Mouse (Mus musculus) hindbrain, embryonic 12.5 days (tissue): ENCODE results near the gene Scnn1a. TPM values are rescaled to one million over a fixed set of nuclear protein-coding genes. Genes with fewer than 3 reads are reported as not detected.

Experiments used
- ATAC-seq: fragments of 200-750 bp; cut with Nextera tagmentation; 2 replicates; pipeline ENCODE4 v1.8.0; 2017; ENCODE audit warnings: moderate TSS enrichment; ENCODE audit not compliant: low FRiP score
- H3K27ac ChIP-seq: fragments of 300-500 bp; sonication (generic); 2 replicates; pipeline ENCODE4 v1.5.1; 2016; ENCODE audit warnings: mild to moderate bottlenecking
- H3K27me3 ChIP-seq: fragments of 300-500 bp; sonication (generic); 2 replicates; pipeline ENCODE4 v1.6.1; 2016; ENCODE audit warnings: mild to moderate bottlenecking
- H3K36me3 ChIP-seq: fragments of 300-500 bp; sonication (generic); 2 replicates; pipeline ENCODE4 v1.6.1; 2016; ENCODE audit warnings: mild to moderate bottlenecking
- H3K4me1 ChIP-seq: fragments of 300-500 bp; sonication (generic); 2 replicates; pipeline ENCODE4 v1.6.1; 2016
- H3K4me2 ChIP-seq: fragments of 300-500 bp; sonication (generic); replicated peaks from 2 replicates; pipeline ENCODE4 v1.6.1; 2016; ENCODE audit warnings: mild to moderate bottlenecking
- H3K4me3 ChIP-seq: fragments of 300-500 bp; sonication (generic); 2 replicates; pipeline ENCODE4 v1.5.1; 2016; ENCODE audit warnings: mild to moderate bottlenecking
- H3K9ac ChIP-seq: fragments of 300-500 bp; sonication (generic); 2 replicates; pipeline ENCODE4 v1.6.1; 2016; ENCODE audit warnings: mild to moderate bottlenecking, moderate library complexity
- H3K9me3 ChIP-seq: fragments of 300-500 bp; sonication (generic); replicated peaks from 2 replicates; pipeline ENCODE4 v1.6.1; 2016; ENCODE audit warnings: mild to moderate bottlenecking
- WGBS: fragments of 180-500 bp; shearing (Covaris S2); methylation state at CpG from one replicate; pipeline ENCODE4 v1.1.7; 2016; 5-methylcytosine and 5-hydroxymethylcytosine counted together
- polyA plus RNA-seq: library from polyadenylated mRNA; unstranded; fragments of >200 nt; fragmentation: Nextera tagmentation; extraction: Ambion mirVana; gene quantifications from 2 replicates; pipeline ENCODE4 v1.2.1, GENCODE M21; 2016

Scnn1a gene
- polyA plus RNA-seq, 1 experiment from 2014 or later: 0.49 TPM

- peak within 1 kb of the TSS; percentile 47 for H3K4me3 ChIP-seq
- H3K4me2 ChIP-seq: peak within 1 kb of the TSS; percentile 78
- peaks cover 37% of the 10 kb centered on the region for H3K4me1 ChIP-seq
- H3K9ac ChIP-seq: peak within 1 kb of the TSS; percentile 63
- no peaks in the 10 kb centered on the region for H3K36me3 ChIP-seq
- 5% methylated on average over 22 of the region's 22 CpGs for WGBS
- H3K27me3 ChIP-seq: peaks cover 16% of the 10 kb centered on the region
- H3K27ac ChIP-seq: peak within 1 kb of the TSS; percentile 60
- H3K9me3 ChIP-seq: no peaks in the 10 kb centered on the region
- ATAC-seq: no peak; the same call in 1 of the 2 replicates
These were observed 28.5 kb downstream of the Scnn1a start, which contains the start of gene Tnfrsf1a for GRCm38 (mm10) chr6:125348721-125349574. Gene Tnfrsf1a, plus strand, starts transcription at chr6:125349362.

GRCm38 (mm10) chr6:125349575-125350230, 29.2 kb downstream of the Scnn1a start:
- Histone ChIP-seq H3K9me3 (no peaks in the 10 kb centered on the region), H3K27ac (peak overlapping the region; percentile 60), H3K4me3 (peak overlapping the region; percentile 47), H3K4me1 (peaks cover 44% of the 10 kb centered on the region), H3K36me3 (no peaks in the 10 kb centered on the region), H3K9ac (peak overlapping the region; percentile 63), H3K4me2 (peak overlapping the region; percentile 78), H3K27me3 (peaks cover 15% of the 10 kb centered on the region)
- ATAC-seq: peak; percentile 69
- WGBS: under 1% methylated on average over 27 of the region's 27 CpGs

DNA sequence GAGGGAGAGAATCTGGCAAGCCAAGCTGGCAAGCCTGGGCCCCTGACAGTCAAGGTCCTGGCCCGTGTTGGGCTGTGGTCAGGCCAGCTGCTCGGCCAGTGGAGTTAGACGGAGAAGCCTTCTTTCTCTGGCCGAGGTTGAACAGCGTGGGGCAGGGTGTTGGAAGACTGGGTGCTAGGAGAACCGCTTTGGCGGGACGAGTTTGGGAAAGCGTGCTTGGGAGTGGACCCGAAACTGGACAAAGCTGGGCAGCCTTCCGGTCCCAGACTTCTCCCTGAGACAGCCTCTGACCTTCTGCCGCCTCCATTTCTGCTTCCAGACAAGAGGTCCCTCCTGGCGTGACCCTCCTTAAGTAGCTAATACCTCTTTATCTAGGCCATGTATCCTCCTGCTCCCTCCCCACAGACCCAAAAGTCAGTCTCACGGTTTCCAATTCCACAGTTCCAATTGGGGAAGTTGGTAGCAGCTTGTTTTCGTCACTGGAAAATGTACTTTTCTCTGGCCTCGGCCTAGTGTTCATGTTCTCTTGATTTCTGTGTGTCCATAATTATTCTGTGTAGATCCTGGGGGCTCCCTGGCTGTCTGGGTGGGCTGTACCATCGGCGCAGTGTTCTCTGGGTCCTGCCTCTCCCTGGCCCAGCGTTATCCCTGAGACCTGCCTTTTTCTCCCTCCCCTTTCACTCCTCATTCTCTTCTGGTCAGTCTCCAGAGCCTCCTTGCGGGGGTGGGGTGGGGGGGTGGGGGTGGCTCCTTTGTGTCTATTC, 30.0 kb downstream of the Scnn1a start:
- peak overlapping the region; percentile 63 for H3K9ac ChIP-seq
- peak overlapping the region; percentile 78 for H3K4me2 ChIP-seq
- peak overlapping the region; percentile 60 for H3K27ac ChIP-seq
- no peaks in the 10 kb centered on the region for H3K36me3 ChIP-seq
- peaks cover 15% of the 10 kb centered on the region for H3K27me3 ChIP-seq
- WGBS: 8% methylated on average over 20 of the region's 20 CpGs
- H3K9me3 ChIP-seq: no peaks in the 10 kb centered on the region
- peaks cover 51% of the 10 kb centered on the region for H3K4me1 ChIP-seq
- ATAC-seq: 0 out of 2 replicates have a peak, but pooled peaks have one; percentile 17
- H3K4me3 ChIP-seq: peak overlapping the region; percentile 47

DNA sequence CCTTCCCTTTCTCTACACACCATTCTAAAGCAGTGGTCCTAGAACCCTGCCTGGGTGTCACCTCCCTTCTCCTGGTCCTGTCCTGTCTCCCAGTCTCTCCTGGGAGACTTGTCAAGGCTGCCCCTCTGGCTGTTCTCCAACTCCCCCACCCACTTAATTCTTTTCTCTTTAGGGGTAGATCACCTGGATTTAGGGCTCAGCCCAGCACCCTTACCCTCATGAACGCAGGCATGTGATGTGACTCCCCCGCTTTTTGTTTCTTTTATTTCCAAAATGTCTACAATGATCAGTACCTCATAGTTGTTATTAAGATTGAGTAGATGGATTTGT, 30.5 kb downstream of the Scnn1a start:
- H3K36me3 ChIP-seq: no peaks in the 10 kb centered on the region
- H3K27ac ChIP-seq: no peak overlapping the region
- H3K27me3 ChIP-seq: peaks cover 15% of the 10 kb centered on the region
- peaks cover 57% of the 10 kb centered on the region for H3K4me1 ChIP-seq
- WGBS: 84% methylated on average over 2 of the region's 2 CpGs
- no peaks in the 10 kb centered on the region for H3K9me3 ChIP-seq
- H3K4me2 ChIP-seq: peak overlapping the region; percentile 78
- H3K4me3 ChIP-seq: peak overlapping the region; percentile 47
- ATAC-seq: no peak
- peak overlapping the region; percentile 63 for H3K9ac ChIP-seq

GRCm38 (mm10) chr6:125351368-125352045, 31.0 kb downstream of the Scnn1a start:
- H3K4me1 ChIP-seq: peaks cover 62% of the 10 kb centered on the region
- 80% methylated on average over 8 of the region's 8 CpGs for WGBS
- no peaks in the 10 kb centered on the region for H3K36me3 ChIP-seq
- H3K4me3 ChIP-seq: no peak overlapping the region
- H3K9ac ChIP-seq: no peak overlapping the region
- no peaks in the 10 kb centered on the region for H3K9me3 ChIP-seq
- peaks cover 15% of the 10 kb centered on the region for H3K27me3 ChIP-seq
- no peak for ATAC-seq
- peak overlapping the region; percentile 78; the same call in 1 of the 2 replicates for H3K4me2 ChIP-seq
- H3K27ac ChIP-seq: no peak overlapping the region

DNA sequence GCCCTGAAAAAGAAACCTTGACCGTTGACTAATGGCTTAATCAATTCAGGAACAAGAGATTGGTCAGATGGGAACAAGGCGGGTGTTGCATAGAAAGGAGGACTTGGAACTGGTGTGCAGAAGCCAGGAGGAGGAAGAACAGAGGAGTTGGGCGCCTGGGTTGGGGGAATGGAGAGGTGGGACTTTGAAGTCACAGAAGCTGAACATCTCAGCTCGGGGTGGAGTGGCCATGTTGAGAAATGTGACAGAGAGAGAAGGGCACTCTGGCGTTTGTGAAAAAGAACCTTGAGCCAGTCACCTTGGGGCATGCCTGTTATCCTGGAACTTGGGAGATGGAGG, 31.6 kb downstream of the Scnn1a start:
- no peaks in the 10 kb centered on the region for H3K36me3 ChIP-seq
- WGBS: 76% methylated on average over 5 of the region's 5 CpGs
- peaks cover 62% of the 10 kb centered on the region for H3K4me1 ChIP-seq

DNA sequence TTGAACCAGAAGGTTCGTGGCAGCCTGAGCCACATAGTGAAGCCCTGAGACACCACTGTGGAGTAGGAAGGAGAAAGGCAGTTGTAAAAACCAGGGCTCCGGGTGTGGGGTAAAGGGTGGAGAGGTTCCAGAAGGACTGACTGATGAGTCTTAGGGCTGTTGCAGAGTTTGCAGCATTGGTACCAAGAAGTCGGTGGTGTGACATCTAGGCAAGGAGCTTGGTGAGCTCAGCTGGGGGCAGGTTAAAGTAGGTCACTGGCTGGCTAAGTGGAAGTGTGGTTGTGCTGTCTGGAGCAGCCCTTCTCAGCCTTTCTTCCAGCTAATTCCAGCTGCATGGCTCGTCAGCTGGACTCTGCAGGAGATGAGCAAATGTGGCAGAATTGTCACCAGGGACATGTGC, 32.4 kb downstream of the Scnn1a start:
- Histone ChIP-seq H3K27ac (no peak overlapping the region), H3K4me3 (no peak overlapping the region), H3K36me3 (0 out of 2 replicates have a peak, but pooled peaks cover 4% of the 10 kb centered on the region), H3K9ac (no peak overlapping the region), H3K27me3 (peaks cover 15% of the 10 kb centered on the region), H3K4me1 (peaks cover 62% of the 10 kb centered on the region), H3K4me2 (no peak overlapping the region), H3K9me3 (no peaks in the 10 kb centered on the region)
- WGBS: 56% methylated on average over 4 of the region's 4 CpGs
- no peak for ATAC-seq

More for the DNA sequence above, 31.6 kb downstream of the Scnn1a start:
- H3K27me3 ChIP-seq: peaks cover 15% of the 10 kb centered on the region
- H3K27ac ChIP-seq: no peak overlapping the region
- no peak overlapping the region for H3K9ac ChIP-seq
- ATAC-seq: no peak
- no peak overlapping the region for H3K4me3 ChIP-seq
- no peaks in the 10 kb centered on the region for H3K9me3 ChIP-seq
- H3K4me2 ChIP-seq: no peak overlapping the region

DNA sequence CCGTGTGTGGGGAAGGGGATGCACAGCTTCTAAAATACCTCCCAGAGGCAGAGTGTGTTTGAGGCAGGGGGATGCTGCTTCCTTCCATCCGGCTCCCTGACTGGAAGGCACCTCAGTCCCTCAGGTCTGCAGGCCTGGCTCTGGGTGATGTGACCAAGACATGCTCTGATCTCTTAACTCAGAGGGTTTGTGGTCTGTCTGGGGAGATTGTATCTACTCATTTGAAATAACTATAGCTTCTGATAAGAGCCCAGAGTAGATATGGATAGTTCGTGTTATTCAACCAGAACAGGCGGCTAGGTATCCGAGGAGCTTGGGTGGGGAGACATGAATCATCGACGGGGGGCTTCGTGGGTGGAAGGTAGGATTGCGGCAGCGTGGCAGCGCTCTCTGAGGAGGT, 32.8 kb downstream of the Scnn1a start:
- no peak overlapping the region for H3K4me2 ChIP-seq
- peaks cover 62% of the 10 kb centered on the region for H3K4me1 ChIP-seq
- no peak overlapping the region for H3K27ac ChIP-seq
- ATAC-seq: no peak
- H3K27me3 ChIP-seq: peaks cover 13% of the 10 kb centered on the region
- 77% methylated on average over 11 of the region's 11 CpGs for WGBS
- no peaks in the 10 kb centered on the region for H3K9me3 ChIP-seq
- no peak overlapping the region for H3K9ac ChIP-seq
- H3K36me3 ChIP-seq: peaks cover 8% of the 10 kb centered on the region; the same call in 1 of the 2 replicates
- H3K4me3 ChIP-seq: no peak overlapping the region

- Histone ChIP-seq H3K36me3 (peaks cover 8% of the 10 kb centered on the region; the same call in 1 of the 2 replicates), H3K27ac (no peak overlapping the region), H3K9ac (no peak overlapping the region), H3K27me3 (peaks cover 11% of the 10 kb centered on the region), H3K9me3 (no peaks in the 10 kb centered on the region), H3K4me2 (no peak overlapping the region), H3K4me1 (peaks cover 60% of the 10 kb centered on the region), H3K4me3 (no peak overlapping the region)
- ATAC-seq: no peak
- WGBS: 88% methylated on average over 4 of the region's 4 CpGs
These were observed 33.2 kb downstream of the Scnn1a start for GRCm38 (mm10) chr6:125353655-125354054.

GRCm38 (mm10) chr6:125354352-125355151, 34.1 kb downstream of the Scnn1a start:
- ATAC-seq: no peak
- Histone ChIP-seq H3K27me3 (peaks cover 7% of the 10 kb centered on the region), H3K9me3 (no peaks in the 10 kb centered on the region), H3K36me3 (peaks cover 8% of the 10 kb centered on the region; the same call in 1 of the 2 replicates), H3K27ac (0 out of 2 replicates have a peak overlapping the region, but pooled peaks have one; percentile 7), H3K4me2 (peak overlapping the region; percentile 36), H3K4me3 (no peak overlapping the region), H3K4me1 (peaks cover 52% of the 10 kb centered on the region), H3K9ac (no peak overlapping the region)
- 9% methylated on average over 14 of the region's 14 CpGs for WGBS

DNA sequence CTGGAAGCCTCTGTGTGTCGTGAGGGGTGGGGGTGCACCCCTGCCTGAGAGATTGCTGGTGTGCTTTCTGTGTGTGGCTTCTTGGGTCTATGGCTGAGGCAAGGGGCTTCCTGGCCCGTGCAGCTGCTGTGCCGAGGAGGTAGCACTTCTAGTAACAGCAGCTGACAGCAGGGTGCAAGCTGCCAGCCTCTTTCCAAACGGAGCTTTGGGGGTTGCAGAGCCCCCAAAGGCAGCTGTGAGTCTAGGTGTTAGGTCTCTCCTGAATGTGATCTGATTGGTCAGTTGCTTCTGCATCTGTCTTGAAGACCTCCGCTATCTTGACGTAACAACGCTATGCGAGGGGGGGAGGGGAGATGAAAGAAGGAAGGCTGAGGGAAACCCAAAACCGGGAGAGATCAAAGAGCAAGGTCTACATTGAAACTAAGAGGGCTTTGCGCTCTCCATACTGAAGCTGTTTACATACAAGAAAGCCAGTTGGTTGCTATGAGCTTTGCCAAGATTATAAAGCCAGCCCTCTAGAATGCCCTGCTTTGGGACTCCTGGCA, 34.8 kb downstream of the Scnn1a start:
- WGBS: 6% methylated on average over 10 of the region's 10 CpGs

More for the DNA sequence above, 34.8 kb downstream of the Scnn1a start:
- peaks cover 9% of the 10 kb centered on the region for H3K27me3 ChIP-seq
- H3K36me3 ChIP-seq: peaks cover 8% of the 10 kb centered on the region; the same call in 1 of the 2 replicates
- no peaks in the 10 kb centered on the region for H3K9me3 ChIP-seq
- H3K9ac ChIP-seq: 0 out of 2 replicates have a peak overlapping the region, but pooled peaks have one; percentile 8
- H3K4me3 ChIP-seq: no peak overlapping the region
- peak overlapping the region; percentile 36 for H3K4me2 ChIP-seq
- no peak overlapping the region for H3K27ac ChIP-seq
- ATAC-seq: no peak
- H3K4me1 ChIP-seq: peaks cover 45% of the 10 kb centered on the region
